Mouse (Mus musculus) liver, embryonic 14.5 days (tissue): ENCODE data around the gene Arf5. TPM values are rescaled to one million over a fixed set of nuclear protein-coding genes. Genes with fewer than 3 reads are reported as not detected.
A peak's percentile ranks its signal among the peaks of the same experiment; 100 is the strongest.

Source experiments
- ATAC-seq: fragments of 200-750 bp; cut with Nextera tagmentation; 2 replicates; pipeline ENCODE4 v1.8.0; 2017; ENCODE audit warnings: moderate number of reproducible peaks, mild to moderate bottlenecking, moderate library complexity; ENCODE audit not compliant: insufficient read depth
- DNase-seq, 3 experiments: peaks; one replicate each; pipeline ENCODE4 v3.0.0-alpha.2; 2012 to 2013; ENCODE audit warnings: low read depth in 3 of 3, low spot score in 3 of 3
- H3K27ac ChIP-seq: fragments of 300-500 bp; sonication (generic); 2 replicates; pipeline ENCODE4 v1.5.1; 2014; ENCODE audit warnings: moderate library complexity, mild to moderate bottlenecking, control low read depth, inconsistent platforms
- H3K27me3 ChIP-seq: fragments of 300-500 bp; sonication (generic); 2 replicates; pipeline ENCODE4 v1.6.1; 2014; ENCODE audit warnings: mild to moderate bottlenecking, low read length, moderate library complexity; ENCODE audit not compliant: control insufficient read depth, insufficient read depth
- H3K36me3 ChIP-seq: fragments of 300-500 bp; sonication (generic); replicated peaks from 2 replicates; pipeline ENCODE4 v1.6.1; 2014; ENCODE audit warnings: low read depth; ENCODE audit not compliant: control insufficient read depth, insufficient read depth
- H3K4me1 ChIP-seq, 2 experiments: fragments of 200-500 bp in 1 of 2; fragments of 300-500 bp in 1 of 2; sonication (generic) in 1 of 2; replicated peaks; 2 replicates each; pipeline ENCODE4 v1.6.1; 2012 to 2014; ENCODE audit warnings: antibody characterized with exemption in 1 of 2, inconsistent platforms in 1 of 2, low read length in 1 of 2; ENCODE audit not compliant: control insufficient read depth in 2 of 2, insufficient read depth in 2 of 2
- H3K4me2 ChIP-seq: fragments of 300-500 bp; sonication (generic); 2 replicates; pipeline ENCODE4 v1.6.1; 2014; ENCODE audit warnings: low read depth, mild to moderate bottlenecking, control low read depth, moderate library complexity
- H3K4me3 ChIP-seq, 2 experiments: fragments of 200-500 bp in 1 of 2; fragments of 300-500 bp in 1 of 2; sonication (generic) in 1 of 2; 2 replicates each; pipeline ENCODE4 v1.5.1; 2012 to 2014; ENCODE audit warnings: low read depth in 2 of 2, low read length in 2 of 2, mild to moderate bottlenecking in 2 of 2, control low read depth in 1 of 2, inconsistent platforms in 1 of 2, moderate library complexity in 1 of 2; ENCODE audit not compliant: insufficient read depth in 1 of 2
- H3K9ac ChIP-seq: fragments of 300-500 bp; sonication (generic); replicated peaks from 2 replicates; pipeline ENCODE4 v1.6.1; 2014; ENCODE audit warnings: mild to moderate bottlenecking, control low read depth, moderate library complexity
- H3K9me3 ChIP-seq: fragments of 300-500 bp; sonication (generic); 2 replicates; pipeline ENCODE4 v1.6.1; 2016; ENCODE audit warnings: low read length, mixed read lengths; ENCODE audit not compliant: control insufficient read depth
- CTCF ChIP-seq: IDR thresholded peaks from 2 replicates; pipeline ENCODE4 v1.5.1; 2016; ENCODE audit warnings: antibody characterized with exemption, low read depth, control low read depth
- EP300 ChIP-seq: IDR thresholded peaks from 2 replicates; pipeline ENCODE4 v1.6.1; 2016; ENCODE audit warnings: antibody characterized with exemption, low read depth
- WGBS: fragments of 180-500 bp; shearing (Covaris S2); extraction: QIAGEN DNeasy Blood & Tissue Kit; methylation state at CpG from one replicate; pipeline ENCODE4 v1.1.7; 2014; ENCODE audit not compliant: insufficient replicate concordance; 5-methylcytosine and 5-hydroxymethylcytosine counted together
- polyA plus RNA-seq, 2 experiments: library from polyadenylated mRNA; depleted of rRNA in 1 of 2; stranded (reverse) in 1 of 2; unstranded in 1 of 2; fragments of >200 nt; fragmentation: Nextera tagmentation in 1 of 2; extraction: Ambion mirVana in 1 of 2; gene quantifications; 2 replicates each; pipeline versions ENCODE4 v1.2.1 to v1.2.3; 2012 to 2014

Gene Arf5
- polyA plus RNA-seq, 2 experiments: 299 to 383 TPM

DNA sequence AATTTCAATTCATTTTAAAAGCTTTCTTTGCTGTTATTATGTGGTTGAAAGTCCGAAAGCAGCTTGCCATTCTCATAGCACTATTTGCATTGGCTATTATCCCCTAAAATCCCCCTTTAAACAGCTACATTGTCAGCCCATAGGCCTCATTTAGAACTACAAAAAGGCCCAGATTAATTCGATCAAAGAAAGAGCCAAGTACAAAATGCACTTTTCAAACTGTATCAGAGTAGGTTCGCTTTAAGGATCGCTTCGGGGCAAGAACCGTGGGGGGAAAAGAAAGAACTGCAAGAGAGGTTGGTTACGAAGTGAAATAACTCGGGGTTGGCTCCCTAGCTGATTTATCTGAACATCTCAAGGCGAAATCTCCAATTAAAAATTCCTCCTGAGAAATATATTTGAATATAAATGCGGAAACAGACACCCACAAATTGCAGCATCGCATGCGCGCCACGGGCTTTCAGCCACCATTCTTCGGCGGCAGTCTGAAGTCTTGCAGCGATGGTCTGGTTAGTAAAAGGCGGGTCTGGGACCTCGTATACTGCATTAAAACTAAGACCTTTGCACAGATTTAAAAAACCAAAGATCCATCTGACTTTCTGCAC lies 26.4 kb upstream of the Arf5 start:
- H3K4me1 ChIP-seq: no peaks in the 10 kb centered on the region
- H3K9ac ChIP-seq: no peak overlapping the region
- H3K27ac ChIP-seq: no peak overlapping the region
- WGBS: 4% methylated on average over 19 of the region's 19 CpGs
- H3K27me3 ChIP-seq: peaks cover 34% of the 10 kb centered on the region
- H3K4me3 ChIP-seq: peak overlapping the region in 1 of 2 experiments; percentile 23; a peak in 2 of 4 replicates
- H3K36me3 ChIP-seq: no peaks in the 10 kb centered on the region
- no peak for ATAC-seq
- peak overlapping the region; percentile 54 for H3K4me2 ChIP-seq
- DNase-seq: no peak
- H3K9me3 ChIP-seq: no peaks in the 10 kb centered on the region
- TF ChIP-seq CTCF (no peak), EP300 (no peak)

DNA sequence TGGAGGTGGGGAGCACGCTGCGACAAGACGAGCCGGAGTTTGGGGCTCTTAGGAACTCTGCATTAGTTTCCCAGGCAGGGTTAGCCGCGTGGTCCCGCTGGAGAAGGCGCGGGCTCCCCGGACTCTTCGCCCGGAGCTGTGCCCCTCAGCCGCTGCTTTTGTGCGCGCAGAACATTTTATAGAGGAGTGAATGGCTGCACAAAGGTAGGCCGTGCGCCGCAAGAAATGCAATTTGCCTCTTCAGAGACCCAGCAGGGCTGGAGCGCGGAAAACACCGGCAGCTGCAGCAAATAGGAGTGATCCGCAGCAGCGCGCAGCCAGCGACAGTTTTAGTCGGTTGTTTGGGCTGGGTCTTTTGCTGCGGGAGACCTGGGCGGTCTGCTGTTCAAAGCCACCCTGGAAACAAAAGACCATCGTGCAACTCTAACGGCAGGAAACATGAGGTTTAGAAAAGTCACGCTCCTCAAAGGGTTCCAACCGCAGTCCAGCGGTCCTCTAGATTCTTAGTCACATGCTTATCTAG lies 25.6 kb upstream of the Arf5 start, which contains the start of gene Zfp800:
Gene Zfp800 (minus strand): TSS at position 325 of the 523 bp plus-strand sequence.
- ATAC-seq: no peak
- no peak within 1 kb of the TSS for H3K27ac ChIP-seq
- 1% methylated on average over 33 of the region's 33 CpGs for WGBS
- H3K27me3 ChIP-seq: peaks cover 34% of the 10 kb centered on the region
- no peaks in the 10 kb centered on the region for H3K4me1 ChIP-seq
- H3K9me3 ChIP-seq: no peaks in the 10 kb centered on the region
- H3K4me2 ChIP-seq: peak within 1 kb of the TSS; percentile 54
- no peak for DNase-seq
- no peaks in the 10 kb centered on the region for H3K36me3 ChIP-seq
- no peak for TF ChIP-seq EP300
- TF ChIP-seq CTCF: no peak
- H3K9ac ChIP-seq: no peak within 1 kb of the TSS
- H3K4me3 ChIP-seq: peak within 1 kb of the TSS in 1 of 2 experiments; percentile 23; a peak in 2 of 4 replicates

- Histone ChIP-seq H3K4me1 (no peaks in the 10 kb centered on the region), H3K4me3 (no peak overlapping the region), H3K9me3 (no peaks in the 10 kb centered on the region), H3K27me3 (peaks cover 34% of the 10 kb centered on the region), H3K27ac (no peak overlapping the region), H3K36me3 (no peaks in the 10 kb centered on the region), H3K9ac (no peak overlapping the region), H3K4me2 (no peak overlapping the region)
- TF ChIP-seq EP300 (no peak), CTCF (peak; percentile 35)
- ATAC-seq (no peak), DNase-seq (no peak)
- 68% methylated on average over 3 of the region's 3 CpGs for WGBS
Observed at GRCm38 (mm10) chr6:28398726-28399125, 24.6 kb upstream of the Arf5 start.

DNA sequence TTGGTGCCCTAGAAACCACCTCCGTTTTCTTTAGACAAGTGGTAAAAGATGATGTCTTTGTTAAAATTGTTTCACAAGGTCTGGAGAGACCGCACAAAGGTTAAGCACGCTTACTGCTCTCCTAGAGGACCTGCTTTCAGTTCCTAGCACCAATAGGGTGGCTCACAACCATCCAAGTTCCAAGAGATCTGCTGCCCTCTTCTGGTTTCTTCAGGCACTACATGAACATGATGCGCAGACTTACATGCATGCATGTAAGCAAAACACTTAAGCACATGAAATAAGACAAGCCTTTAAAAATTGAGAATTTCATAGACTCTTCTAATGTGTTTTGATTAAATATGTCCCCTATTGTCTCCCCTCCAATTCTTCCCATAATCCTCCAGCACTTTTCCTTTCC lies 23.6 kb upstream of the Arf5 start:
- ATAC-seq (no peak), DNase-seq (no peak)
- TF ChIP-seq CTCF (peak; percentile 61), EP300 (no peak)
- Histone ChIP-seq H3K27ac (no peak overlapping the region), H3K9ac (no peak overlapping the region), H3K4me1 (no peaks in the 10 kb centered on the region), H3K36me3 (no peaks in the 10 kb centered on the region), H3K4me2 (no peak overlapping the region), H3K4me3 (no peak overlapping the region), H3K27me3 (peaks cover 34% of the 10 kb centered on the region), H3K9me3 (no peaks in the 10 kb centered on the region)
- 70% methylated on average over 4 of the region's 4 CpGs for WGBS

DNA sequence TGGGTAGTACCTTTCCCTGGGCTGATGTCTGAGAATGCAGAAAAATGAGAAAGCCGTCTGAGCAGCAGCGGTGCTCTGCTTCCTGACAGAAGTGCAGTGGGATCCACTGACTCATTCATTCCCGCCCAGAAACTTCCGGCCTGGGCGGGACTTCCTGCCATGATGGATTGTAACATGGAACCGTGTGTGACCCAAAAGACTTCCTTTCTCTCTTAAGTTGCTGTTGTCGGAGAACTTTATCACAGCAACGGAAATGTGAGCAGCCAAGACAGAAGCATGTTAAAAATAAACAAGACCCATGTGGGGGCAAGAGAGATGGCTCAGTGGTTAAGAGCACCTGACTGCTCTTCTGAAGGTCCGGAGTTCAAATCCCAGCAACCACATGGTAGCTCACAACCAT lies 13.3 kb upstream of the Arf5 start:
- ATAC-seq: no peak

More for the DNA sequence above, 13.3 kb upstream of the Arf5 start:
- no peaks in the 10 kb centered on the region for H3K9me3 ChIP-seq
- H3K4me1 ChIP-seq: no peaks in the 10 kb centered on the region
- no peaks in the 10 kb centered on the region for H3K27me3 ChIP-seq
- 43% methylated on average over 9 of the region's 9 CpGs for WGBS
- TF ChIP-seq CTCF (no peak), EP300 (no peak)
- no peak overlapping the region for H3K9ac ChIP-seq
- no peak overlapping the region for H3K27ac ChIP-seq
- no peaks in the 10 kb centered on the region for H3K36me3 ChIP-seq
- H3K4me3 ChIP-seq: no peak overlapping the region
- DNase-seq: no peak
- no peak overlapping the region for H3K4me2 ChIP-seq
